Mouse (Mus musculus) olfactory bulb, adult 2 months (tissue): Measurements from ENCODE around the gene Ybx2.

Source experiments
- CTCF ChIP-seq: fragments of 200-500 bp; IDR thresholded peaks from 2 replicates; pipeline ENCODE4 v1.5.1; 2012; ENCODE audit warnings: low read depth, mild to moderate bottlenecking, low read length, moderate library complexity; ENCODE audit not compliant: insufficient read depth
- POLR2A ChIP-seq: fragments of 200-500 bp; IDR thresholded peaks from 2 replicates; pipeline ENCODE4 v1.6.1; 2012; ENCODE audit warnings: mild to moderate bottlenecking, low read depth, low read length, moderate library complexity; ENCODE audit not compliant: insufficient read depth

DNA sequence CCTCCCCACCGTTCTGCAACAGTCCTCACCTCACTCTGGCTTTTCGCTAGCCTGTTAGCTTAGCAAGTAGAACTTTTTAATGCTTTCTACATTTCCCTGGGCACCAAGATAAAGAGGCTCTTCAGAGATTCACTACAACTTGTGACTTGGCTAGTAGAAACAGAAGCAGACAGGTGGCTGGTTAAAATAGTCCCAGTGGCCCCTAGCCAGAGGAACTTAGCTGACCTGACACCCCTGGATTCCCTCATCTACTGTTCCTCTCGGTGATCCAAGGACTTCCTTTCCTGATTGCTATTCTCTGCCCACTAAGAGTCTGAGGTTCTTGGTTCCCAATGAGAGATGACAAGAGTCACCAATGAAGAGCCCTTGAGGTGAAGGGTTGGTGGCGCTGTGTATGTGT is 47.8 kb downstream of the Ybx2 start:
- TF ChIP-seq CTCF (no peak), POLR2A (no peak)
